Mouse (Mus musculus) lung, postnatal 0 days (tissue): ENCODE measurements around the gene Glyctk. TPM values are rescaled to one million over a fixed set of nuclear protein-coding genes. Genes with fewer than 3 reads are reported as not detected.

ENCODE experiments used
- ATAC-seq: fragments of 200-750 bp; cut with Nextera tagmentation; 2 replicates; pipeline ENCODE4 v1.8.0; 2017; ENCODE audit warnings: moderate library complexity
- DNase-seq: peaks from one replicate; pipeline ENCODE4 v3.0.0-alpha.2; 2016; ENCODE audit warnings: low spot score
- H3K27ac ChIP-seq: fragments of 300-500 bp; sonication (generic); 2 replicates; pipeline ENCODE4 v1.5.1; 2014; ENCODE audit warnings: antibody characterized with exemption, mild to moderate bottlenecking, low read length, mixed read lengths
- H3K27me3 ChIP-seq: fragments of 300-500 bp; sonication (generic); replicated peaks from 2 replicates; pipeline ENCODE4 v1.6.1; 2014; ENCODE audit warnings: low read length, mixed read lengths; ENCODE audit not compliant: insufficient read depth
- H3K36me3 ChIP-seq: fragments of 300-500 bp; sonication (generic); 2 replicates; pipeline ENCODE4 v1.6.1; 2014; ENCODE audit warnings: low read length, mixed read lengths; ENCODE audit not compliant: insufficient read depth
- H3K4me1 ChIP-seq: fragments of 300-500 bp; sonication (generic); 2 replicates; pipeline ENCODE4 v1.6.1; 2014; ENCODE audit warnings: antibody characterized with exemption, low read depth, low read length, mixed read lengths; ENCODE audit not compliant: insufficient read depth
- H3K4me2 ChIP-seq: fragments of 300-500 bp; sonication (generic); replicated peaks from 2 replicates; pipeline ENCODE4 v1.6.1; 2014; ENCODE audit warnings: low read depth, mild to moderate bottlenecking, low read length, moderate library complexity, mixed read lengths
- H3K4me3 ChIP-seq: fragments of 300-500 bp; sonication (generic); 2 replicates; pipeline ENCODE4 v1.5.1; 2014; ENCODE audit warnings: low read depth, low read length
- H3K9ac ChIP-seq: fragments of 300-500 bp; sonication (generic); replicated peaks from 2 replicates; pipeline ENCODE4 v1.6.1; 2014; ENCODE audit warnings: low read depth, mild to moderate bottlenecking
- H3K9me3 ChIP-seq: fragments of 300-500 bp; sonication (generic); 2 replicates; pipeline ENCODE4 v1.6.1; 2016; ENCODE audit warnings: low read length, mixed read lengths
- CTCF ChIP-seq: IDR thresholded peaks from 2 replicates; pipeline ENCODE4 v1.5.1; 2016; ENCODE audit warnings: antibody characterized with exemption, mild to moderate bottlenecking
- EP300 ChIP-seq: IDR thresholded peaks from 2 replicates; pipeline ENCODE4 v1.6.1; 2016; ENCODE audit warnings: antibody characterized with exemption, mild to moderate bottlenecking, control low read depth
- WGBS: fragments of 180-500 bp; shearing (Covaris S2); extraction: QIAGEN DNeasy Blood & Tissue Kit; methylation state at CpG from one replicate; pipeline ENCODE4 v1.1.7; 2014; 5-methylcytosine and 5-hydroxymethylcytosine counted together
- polyA plus RNA-seq: library from polyadenylated mRNA; unstranded; fragments of >200 nt; fragmentation: Nextera tagmentation; extraction: Ambion mirVana; gene quantifications from 2 replicates; pipeline ENCODE4 v1.2.1, GENCODE M21; 2015

Gene Glyctk
- polyA plus RNA-seq, 1 experiment from 2014 or later: 0.67 TPM

GRCm38 (mm10) chr9:106147281-106147680 lies 10.7 kb downstream of the Glyctk start:
- H3K27ac ChIP-seq: no peak overlapping the region
- H3K4me1 ChIP-seq: no peaks in the 10 kb centered on the region; the same call in 1 of the 2 replicates

GRCm38 (mm10) chr9:106145582-106145981 lies 12.4 kb downstream of the Glyctk start:
- H3K9me3 ChIP-seq: no peaks in the 10 kb centered on the region
- no peak for ATAC-seq
- H3K27ac ChIP-seq: no peak overlapping the region
- peaks cover 18% of the 10 kb centered on the region for H3K27me3 ChIP-seq
- no peak overlapping the region for H3K9ac ChIP-seq
- H3K4me1 ChIP-seq: no peaks in the 10 kb centered on the region; the same call in 1 of the 2 replicates
- no peak overlapping the region for H3K4me3 ChIP-seq
- H3K36me3 ChIP-seq: no peaks in the 10 kb centered on the region
- no peak for DNase-seq
- TF ChIP-seq EP300 (no peak), CTCF (no peak)
- 65% methylated on average over 2 of the region's 2 CpGs for WGBS
- no peak overlapping the region for H3K4me2 ChIP-seq

More at GRCm38 (mm10) chr9:106147281-106147680, 10.7 kb downstream of the Glyctk start:
- DNase-seq (no peak), ATAC-seq (no peak)
- no peak overlapping the region for H3K9ac ChIP-seq
- no peaks in the 10 kb centered on the region for H3K9me3 ChIP-seq
- TF ChIP-seq EP300: no peak
- TF ChIP-seq CTCF: no peak
- 20% methylated on average over 5 of the region's 5 CpGs for WGBS
- no peak overlapping the region for H3K4me2 ChIP-seq
- H3K36me3 ChIP-seq: no peaks in the 10 kb centered on the region
- no peak overlapping the region for H3K4me3 ChIP-seq
- peaks cover 18% of the 10 kb centered on the region for H3K27me3 ChIP-seq

DNA sequence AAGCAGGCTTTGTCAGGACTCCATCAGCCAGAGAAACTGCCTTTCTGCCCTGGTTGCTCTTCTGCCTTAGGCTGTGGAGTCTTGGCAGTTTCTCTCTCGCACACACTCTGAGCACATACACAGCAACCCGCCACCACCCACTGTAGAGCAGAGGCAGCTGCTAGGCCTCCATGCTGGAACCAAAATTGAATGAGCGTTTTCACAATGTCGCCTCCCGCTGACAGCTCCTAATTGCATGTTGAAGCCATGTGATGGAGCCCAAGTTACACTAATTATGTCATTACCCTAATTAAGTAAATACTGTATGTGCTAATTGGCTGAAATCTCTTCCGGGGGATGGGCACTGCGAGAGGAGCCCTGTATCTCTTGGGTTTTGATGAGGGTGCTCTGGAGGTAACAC lies 13.8 kb downstream of the Glyctk start:
- H3K4me2 ChIP-seq: no peak overlapping the region
- H3K36me3 ChIP-seq: no peaks in the 10 kb centered on the region
- no peaks in the 10 kb centered on the region for H3K9me3 ChIP-seq
- H3K4me1 ChIP-seq: no peaks in the 10 kb centered on the region; the same call in 1 of the 2 replicates
- H3K27me3 ChIP-seq: peaks cover 8% of the 10 kb centered on the region
- no peak overlapping the region for H3K9ac ChIP-seq
- H3K27ac ChIP-seq: no peak overlapping the region
- WGBS: 82% methylated on average over 7 of the region's 7 CpGs
- DNase-seq: no peak
- H3K4me3 ChIP-seq: no peak overlapping the region
- TF ChIP-seq EP300 (no peak), CTCF (no peak)
- ATAC-seq: no peak

DNA sequence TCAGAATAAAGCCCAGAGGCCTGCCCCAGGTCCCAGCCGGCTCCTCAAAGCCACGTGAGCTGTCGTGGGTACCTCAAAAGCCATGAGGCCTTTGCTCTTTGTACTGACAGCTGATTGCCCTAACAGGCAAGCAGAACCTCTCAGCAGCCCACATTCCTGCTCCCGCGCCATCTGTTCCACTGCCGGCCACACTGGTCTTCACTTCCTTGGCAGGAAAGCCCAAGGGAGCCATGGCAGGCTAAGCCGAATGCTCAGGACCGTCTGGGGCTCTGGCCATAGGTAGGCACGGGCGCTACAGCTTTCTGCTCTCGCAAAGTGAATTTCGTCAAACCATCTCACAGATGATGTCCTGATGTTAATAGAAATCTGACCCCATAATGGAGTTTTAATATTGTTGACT lies 16.0 kb downstream of the Glyctk start:
- DNase-seq: no peak
- WGBS: 79% methylated on average over 12 of the region's 12 CpGs
- Histone ChIP-seq H3K4me2 (no peak overlapping the region), H3K27me3 (no peaks in the 10 kb centered on the region), H3K9me3 (no peaks in the 10 kb centered on the region), H3K9ac (no peak overlapping the region), H3K27ac (no peak overlapping the region), H3K36me3 (no peaks in the 10 kb centered on the region), H3K4me1 (no peaks in the 10 kb centered on the region), H3K4me3 (no peak overlapping the region)
- TF ChIP-seq EP300: no peak
- TF ChIP-seq CTCF: no peak
- no peak for ATAC-seq

DNA sequence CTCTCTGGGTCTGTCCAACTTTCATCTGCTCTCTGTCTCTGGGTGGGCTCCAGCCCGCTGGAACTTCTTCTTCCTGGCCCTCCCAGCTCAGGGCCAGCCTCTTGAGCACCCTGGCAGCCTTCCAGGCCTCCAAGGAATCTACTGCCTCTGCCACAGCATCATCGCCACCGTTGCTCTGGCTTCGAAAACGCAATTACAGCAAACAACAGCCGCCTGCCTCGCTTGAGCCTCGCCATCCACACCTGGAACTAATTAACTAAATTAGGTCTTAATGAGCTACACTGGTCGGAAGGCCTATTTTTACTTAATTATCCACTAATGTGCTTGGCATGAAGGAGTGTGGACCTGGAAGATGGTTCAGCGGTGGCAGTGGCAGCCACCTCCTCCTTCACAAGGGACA lies 18.2 kb downstream of the Glyctk start:
- H3K27me3 ChIP-seq: no peaks in the 10 kb centered on the region
- no peak for TF ChIP-seq CTCF
- no peak for TF ChIP-seq EP300
- no peak for DNase-seq
- H3K36me3 ChIP-seq: no peaks in the 10 kb centered on the region
- H3K27ac ChIP-seq: no peak overlapping the region
- no peak overlapping the region for H3K4me3 ChIP-seq
- no peaks in the 10 kb centered on the region for H3K4me1 ChIP-seq
- H3K9ac ChIP-seq: no peak overlapping the region
- no peaks in the 10 kb centered on the region for H3K9me3 ChIP-seq
- ATAC-seq: no peak
- 47% methylated on average over 10 of the region's 10 CpGs for WGBS
- no peak overlapping the region for H3K4me2 ChIP-seq

GRCm38 (mm10) chr9:106137671-106138216 lies 20.2 kb downstream of the Glyctk start:
- WGBS: 58% methylated on average over 10 of the region's 10 CpGs
- no peak overlapping the region for H3K4me3 ChIP-seq
- TF ChIP-seq EP300 (no peak), CTCF (no peak)
- no peak overlapping the region for H3K27ac ChIP-seq
- H3K4me2 ChIP-seq: no peak overlapping the region
- H3K9ac ChIP-seq: no peak overlapping the region
- H3K27me3 ChIP-seq: no peaks in the 10 kb centered on the region
- H3K36me3 ChIP-seq: no peaks in the 10 kb centered on the region
- DNase-seq: no peak
- no peaks in the 10 kb centered on the region for H3K4me1 ChIP-seq
- ATAC-seq: no peak
- no peaks in the 10 kb centered on the region for H3K9me3 ChIP-seq

GRCm38 (mm10) chr9:106130250-106130649 lies 27.7 kb downstream of the Glyctk start:
- 73% methylated on average over 7 of the region's 7 CpGs for WGBS
- no peak for TF ChIP-seq CTCF
- TF ChIP-seq EP300: no peak
- no peaks in the 10 kb centered on the region for H3K4me1 ChIP-seq

More at GRCm38 (mm10) chr9:106130250-106130649, 27.7 kb downstream of the Glyctk start:
- ATAC-seq: no peak
- Histone ChIP-seq H3K27me3 (no peaks in the 10 kb centered on the region), H3K36me3 (no peaks in the 10 kb centered on the region), H3K27ac (no peak overlapping the region), H3K9me3 (no peaks in the 10 kb centered on the region), H3K4me3 (no peak overlapping the region), H3K4me2 (no peak overlapping the region), H3K9ac (no peak overlapping the region)
- DNase-seq: no peak
